Mouse (Mus musculus) neutrophil, adult 5-6 weeks (primary cell): Measurements from ENCODE around the gene Anxa1. TPM values are rescaled to one million over a fixed set of nuclear protein-coding genes. Genes with fewer than 3 reads are reported as not detected.

Experiments
- ATAC-seq: fragments of 151-379, 151-347 bp; 2 replicates; pipeline ENCODE4 v1.8.0; 2017; ENCODE audit warnings: mild to moderate bottlenecking, moderate TSS enrichment; ENCODE audit not compliant: insufficient number of reproducible peaks, poor library complexity, low FRiP score, severe bottlenecking; ENCODE audit errors: extremely low read depth
- total RNA-seq: library from RNA; stranded (forward); fragments of 200-1000 nt; gene quantifications from 2 replicates; pipeline ENCODE4 v1.2.3, GENCODE M21; 2017

Anxa1 gene
- 822 and 887 TPM in 2 replicates for total RNA-seq

DNA sequence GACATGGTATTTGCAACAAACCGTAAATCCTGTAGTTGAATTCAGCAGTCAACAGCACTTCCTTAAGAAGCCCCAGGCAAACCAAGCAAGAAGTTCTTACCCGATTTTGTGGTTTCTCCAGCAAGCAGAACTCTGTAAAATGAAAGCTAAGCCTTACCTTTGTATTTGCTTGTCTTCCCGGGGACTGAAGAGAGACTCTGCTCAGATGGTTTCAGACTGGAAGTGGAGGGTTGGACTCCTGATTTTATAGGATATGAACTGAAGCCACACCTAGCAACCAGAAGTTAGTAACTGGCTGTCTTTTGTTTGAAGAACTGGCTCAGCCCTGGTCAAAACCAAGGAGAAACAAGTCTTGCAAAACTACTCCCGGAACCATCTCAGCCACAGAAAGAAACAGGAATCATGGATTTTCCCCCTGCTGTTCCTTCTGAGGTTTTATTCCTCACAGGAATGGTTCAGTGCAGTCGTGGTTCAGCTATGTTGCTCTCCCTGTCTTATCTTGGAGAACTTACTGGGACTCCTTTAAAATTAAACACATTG is at the start of gene Anxa1:
TSS of gene Anxa1 (minus strand) at position 490 of the 540 bp plus-strand sequence.
- peak; percentile 51 for ATAC-seq

DNA sequence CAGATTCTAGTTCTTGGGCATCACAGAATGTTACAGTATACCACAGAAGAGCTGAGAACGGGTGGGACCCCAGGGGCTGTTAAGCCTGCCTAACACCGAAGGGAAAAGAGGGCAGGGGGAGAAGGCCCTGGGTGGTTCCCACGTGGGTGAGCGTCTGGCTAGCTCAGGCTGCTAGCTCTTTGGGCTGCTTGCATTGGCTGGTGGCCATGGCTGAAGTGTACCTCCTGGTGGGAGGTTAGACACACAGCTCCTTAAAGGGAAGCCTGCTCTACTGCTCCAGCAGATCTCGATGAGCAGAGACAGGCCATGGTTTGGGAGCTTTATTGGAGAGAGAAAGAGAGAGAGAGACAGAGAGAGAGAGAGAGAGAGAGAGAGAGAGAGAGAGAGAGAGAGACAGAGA is 46.3 kb upstream of the Anxa1 start:
- ATAC-seq, result no peak

GRCm38 (mm10) chr19:20434541-20434940 is 43.8 kb upstream of the Anxa1 start:
- ATAC-seq, result peak; percentile 82

GRCm38 (mm10) chr19:20433966-20434365 is 43.2 kb upstream of the Anxa1 start:
- ATAC-seq, result no peak

- ATAC-seq, result no peak
Measured at GRCm38 (mm10) chr19:20426443-20427161, 35.9 kb upstream of the Anxa1 start.

- no peak for ATAC-seq
Measured at GRCm38 (mm10) chr19:20411276-20411675, 20.5 kb upstream of the Anxa1 start.

DNA sequence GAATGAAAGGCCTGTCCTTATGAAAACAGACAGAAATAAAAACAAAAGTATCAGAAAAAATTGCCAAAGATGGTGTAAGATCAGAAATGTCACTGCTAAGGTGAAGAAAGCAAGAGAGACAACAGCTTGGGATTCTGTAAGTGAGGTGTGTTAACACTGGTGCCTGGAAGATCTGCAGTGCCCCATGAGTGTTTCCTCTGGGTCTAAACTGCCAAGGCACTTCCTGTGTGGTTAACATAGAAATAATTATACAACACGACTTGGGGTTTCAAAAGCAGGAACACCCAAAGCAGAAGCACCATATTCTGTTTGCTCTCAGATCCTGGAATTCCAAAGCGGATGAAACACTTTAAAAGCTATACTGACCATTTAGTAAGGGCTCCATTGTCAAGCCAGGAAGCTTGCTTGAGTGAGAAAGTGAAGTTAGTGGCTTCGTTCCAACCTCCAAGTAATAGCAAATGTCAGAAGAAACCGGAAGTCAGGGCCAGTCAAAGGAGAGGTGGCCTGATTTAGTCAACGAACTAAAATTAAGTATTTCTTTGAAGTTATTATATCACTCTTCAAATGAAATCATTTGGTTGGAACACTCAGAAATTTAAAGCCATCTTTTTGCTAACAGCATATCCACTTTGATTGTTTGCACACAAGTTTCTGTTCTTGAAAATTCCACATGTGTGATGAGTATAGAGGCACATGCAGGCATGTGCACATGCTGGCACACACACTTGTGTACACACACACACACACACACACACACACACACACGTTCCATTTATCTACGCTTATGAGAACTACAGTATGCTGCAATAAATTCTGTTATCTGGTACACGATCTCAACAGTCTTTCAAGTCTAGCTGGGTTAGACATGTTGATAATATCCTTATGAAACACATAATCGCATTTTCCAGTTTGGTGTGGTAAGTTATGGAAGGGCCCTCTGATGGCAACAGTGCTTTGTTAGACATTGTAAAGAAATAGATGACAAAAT is 19.1 kb upstream of the Anxa1 start:
- peak; percentile 74 for ATAC-seq

- ATAC-seq, result no peak
Measured at GRCm38 (mm10) chr19:20406475-20406874, 15.7 kb upstream of the Anxa1 start.

- no peak for ATAC-seq
Measured at GRCm38 (mm10) chr19:20405015-20405414, 14.3 kb upstream of the Anxa1 start.

- ATAC-seq, result no peak
Measured at GRCm38 (mm10) chr19:20403740-20404139, 13.0 kb upstream of the Anxa1 start.

- ATAC-seq, result no peak
Measured at GRCm38 (mm10) chr19:20403219-20403618, 12.5 kb upstream of the Anxa1 start.

DNA sequence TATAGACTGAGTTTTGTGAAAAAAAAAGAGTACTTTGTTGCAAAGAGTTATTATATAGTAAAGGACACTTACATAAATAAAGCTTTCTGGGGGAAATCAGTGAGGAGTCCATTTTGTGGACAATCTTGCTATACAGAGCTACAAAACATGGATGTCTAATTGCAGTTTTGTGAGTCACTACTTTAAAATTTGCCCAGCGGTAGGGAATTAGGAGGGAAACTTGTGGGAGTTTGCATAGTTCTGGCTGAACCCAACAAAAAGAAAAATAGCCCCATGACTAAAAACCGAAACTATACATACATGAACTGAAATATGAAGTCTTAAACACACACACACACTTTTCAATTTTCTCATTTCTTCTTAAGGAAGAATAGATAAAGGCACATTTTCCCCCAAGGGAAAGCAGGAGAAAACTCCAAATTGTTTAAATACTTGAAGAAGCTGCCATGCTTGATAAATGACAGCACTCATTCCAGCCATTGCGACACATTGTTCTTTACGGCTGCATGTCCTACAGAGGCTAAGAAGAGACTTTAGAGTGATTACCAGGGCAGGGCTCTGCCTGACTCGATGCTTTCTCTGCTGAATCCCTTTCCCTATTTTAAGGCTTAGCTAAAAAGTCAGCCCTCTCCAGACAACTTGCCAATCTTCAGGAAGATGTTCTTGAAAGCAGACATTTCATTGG is 11.9 kb upstream of the Anxa1 start:
- ATAC-seq, result no peak

GRCm38 (mm10) chr19:20401961-20402360 is 11.2 kb upstream of the Anxa1 start:
- no peak for ATAC-seq

DNA sequence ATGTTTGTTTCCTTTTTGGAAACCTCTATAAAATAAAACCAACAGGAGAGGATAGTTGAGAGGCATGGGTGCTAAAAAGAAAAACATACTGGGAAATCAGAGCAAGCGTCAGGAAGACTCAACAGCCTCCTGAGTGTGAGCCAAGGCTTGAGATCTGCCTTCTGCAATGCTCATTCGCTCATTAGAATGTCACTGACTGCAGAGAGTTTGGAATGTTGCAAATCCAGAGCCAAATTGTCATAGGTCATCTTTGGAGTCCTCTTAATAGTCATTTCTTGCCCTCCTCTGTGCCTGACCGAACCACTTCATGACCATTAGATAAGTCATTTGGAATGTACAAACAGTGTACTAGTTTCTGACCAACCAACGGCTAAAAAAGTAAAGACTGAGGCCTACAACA is 8.4 kb upstream of the Anxa1 start:
- no peak for ATAC-seq

DNA sequence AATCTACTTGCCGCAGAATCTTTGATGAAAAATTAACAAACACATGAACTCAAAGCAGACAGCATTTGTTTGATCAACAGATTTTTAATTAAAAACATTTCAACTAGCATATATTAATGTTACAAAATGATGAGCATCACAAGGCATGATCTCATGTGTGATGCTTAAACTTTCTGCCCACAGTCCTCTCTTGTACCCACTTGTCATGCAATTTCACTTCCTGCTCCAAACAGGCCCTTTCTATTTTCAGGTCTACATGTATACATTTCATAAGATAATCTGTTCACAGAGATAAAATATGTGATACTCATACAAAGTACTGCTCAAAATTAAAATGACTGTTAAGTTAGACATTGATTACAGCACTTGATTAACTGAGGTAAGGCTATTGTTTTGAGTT is 6.3 kb upstream of the Anxa1 start:
- ATAC-seq, result no peak

DNA sequence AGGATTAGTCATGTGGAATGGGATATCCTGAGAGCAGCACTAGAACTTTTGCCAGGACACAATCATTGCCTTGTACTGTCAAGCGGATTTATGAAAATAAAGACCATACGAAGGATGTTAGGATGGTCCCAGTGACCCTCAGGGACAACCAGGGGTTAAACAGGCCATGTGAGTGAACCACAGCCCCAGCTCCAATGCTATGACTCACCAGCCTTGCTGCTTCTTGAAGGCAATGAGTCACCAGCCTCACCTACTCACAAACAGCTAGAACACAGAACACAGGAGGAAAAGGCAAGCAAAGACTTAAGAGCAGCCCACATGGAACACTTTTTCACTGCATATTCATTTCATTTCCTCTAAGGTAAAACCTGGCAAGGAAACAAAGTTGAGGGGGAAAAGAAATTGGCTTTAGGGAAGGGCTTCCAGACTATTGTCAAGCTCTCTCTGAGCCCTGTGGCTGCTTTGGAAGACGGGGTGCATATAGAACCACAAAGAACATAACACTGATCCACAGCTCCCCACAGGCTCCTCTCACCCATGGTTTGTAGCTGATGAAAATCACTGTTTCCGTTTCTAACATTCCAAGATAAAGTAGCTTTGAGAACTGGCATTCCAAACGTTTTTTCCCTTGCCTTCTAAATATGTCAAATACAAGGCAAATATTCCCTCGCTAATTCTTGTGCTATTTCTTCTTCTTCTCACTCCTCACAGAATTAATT is 3.0 kb upstream of the Anxa1 start:
- peak; percentile 68 for ATAC-seq

- ATAC-seq, result no peak
Measured at GRCm38 (mm10) chr19:20389723-20390122, 1.0 kb downstream of the Anxa1 start.

DNA sequence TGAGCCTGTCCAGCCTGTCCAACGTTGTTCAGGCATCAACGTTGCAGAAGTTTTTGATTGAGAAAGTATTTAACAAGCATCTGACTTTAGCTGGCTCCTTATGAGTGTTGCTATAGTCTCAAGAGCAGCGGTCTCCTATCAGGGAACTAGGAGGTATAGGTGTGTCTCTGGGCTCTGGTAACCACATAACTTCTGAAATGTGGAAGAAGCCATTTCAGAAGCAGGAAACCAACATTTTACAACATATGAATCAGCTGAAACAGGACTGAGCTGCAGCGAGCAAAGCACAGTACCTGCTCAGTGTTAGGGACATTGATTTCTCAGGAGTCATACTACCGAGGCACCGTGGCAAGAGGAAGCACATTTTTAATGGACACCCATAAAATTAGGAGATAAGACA is 1.5 kb downstream of the Anxa1 start:
- ATAC-seq, result peak; percentile 49

- no peak for ATAC-seq
Measured at GRCm38 (mm10) chr19:20388276-20388675, 2.5 kb downstream of the Anxa1 start.
